Mouse (Mus musculus): ENCODE data around the gene Fbxo46. TPM values are rescaled to one million over a fixed set of nuclear protein-coding genes. Genes with fewer than 3 reads are reported as not detected.
"Not testable (repeated sequence)": the region's sequence is repeated elsewhere in the genome, so short reads cannot be mapped to it uniquely, and the experiment has no call there.

Fbxo46 gene
- 9.7 and 11.6 TPM in 2 replicates for polyA plus RNA-seq (2014; fragmentation: Nextera tagmentation; extraction: Ambion mirVana)

DNA sequence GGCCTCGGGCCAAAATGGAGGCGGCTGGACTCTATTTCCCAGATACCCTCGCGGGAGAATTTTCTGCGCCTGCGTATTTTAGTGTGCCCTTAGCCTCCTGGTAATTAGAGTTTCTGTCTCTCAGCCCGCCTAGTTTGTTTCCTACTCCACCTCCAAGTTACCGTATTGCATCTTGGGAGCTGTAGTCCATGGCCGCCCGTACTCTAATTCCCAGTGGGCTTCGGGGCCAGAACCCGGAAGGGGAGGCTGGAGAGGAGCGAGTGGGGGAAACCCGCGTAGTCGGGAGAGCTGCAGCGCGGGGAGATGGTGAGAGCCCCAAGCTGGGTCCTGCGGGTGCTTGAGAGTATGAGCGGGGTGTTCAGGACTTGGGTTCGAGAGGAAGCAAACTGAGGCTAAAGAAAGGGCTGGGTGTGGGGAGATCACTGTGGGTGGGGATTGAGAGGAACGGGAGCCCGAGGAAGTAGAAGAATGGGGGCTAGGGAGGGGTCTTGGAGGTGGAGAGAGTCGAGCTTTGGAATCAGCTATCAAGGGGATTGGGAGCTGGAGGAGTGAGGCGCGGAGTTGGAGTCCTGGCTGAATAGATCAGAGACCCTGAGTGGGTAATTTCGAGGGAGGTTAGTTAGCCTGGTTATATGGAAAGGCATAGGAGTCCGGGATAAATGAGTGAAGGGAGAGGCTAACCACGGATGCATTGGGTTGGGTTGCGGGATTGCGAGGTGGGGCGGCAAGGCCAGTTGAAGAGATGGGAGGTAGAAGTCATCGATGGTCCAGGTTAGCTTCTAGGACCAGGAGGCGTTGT is at the start of gene Fbxo46:
Gene Fbxo46, plus strand, starts transcription at position 229 of the 799 bp plus-strand sequence.
- H3K27me3 ChIP-seq (ENCODE audit: insufficient read depth, low read length) = no peaks in the 10 kb centered on the region
- H3K4me2 ChIP-seq = peak within 1 kb of the TSS; percentile 91
- H3K9ac ChIP-seq = peak within 1 kb of the TSS; percentile 63
- peak; percentile 99 for DNase-seq
- peaks cover 8% of the 10 kb centered on the region for H3K9me3 ChIP-seq (ENCODE audit: low read depth, low read length)
- WGBS = 2% methylated on average over 34 of the region's 34 CpGs
- peaks cover 12% of the 10 kb centered on the region; the same call in 1 of the 2 replicates for H3K4me1 ChIP-seq (ENCODE audit: insufficient read depth)
- H3K36me3 ChIP-seq (ENCODE audit: insufficient read depth) = no peaks in the 10 kb centered on the region
- peak within 1 kb of the TSS; percentile 67 for H3K4me3 ChIP-seq (ENCODE audit: low read depth, low read length)
- H3K27ac ChIP-seq (ENCODE audit: low read depth) = no peak within 1 kb of the TSS
- TF ChIP-seq CTCF (IDR thresholded peaks at IDR 0.05; ENCODE audit: low read depth) = no peak
- peak; percentile 97 for ATAC-seq (ENCODE audit: insufficient read depth)

DNA sequence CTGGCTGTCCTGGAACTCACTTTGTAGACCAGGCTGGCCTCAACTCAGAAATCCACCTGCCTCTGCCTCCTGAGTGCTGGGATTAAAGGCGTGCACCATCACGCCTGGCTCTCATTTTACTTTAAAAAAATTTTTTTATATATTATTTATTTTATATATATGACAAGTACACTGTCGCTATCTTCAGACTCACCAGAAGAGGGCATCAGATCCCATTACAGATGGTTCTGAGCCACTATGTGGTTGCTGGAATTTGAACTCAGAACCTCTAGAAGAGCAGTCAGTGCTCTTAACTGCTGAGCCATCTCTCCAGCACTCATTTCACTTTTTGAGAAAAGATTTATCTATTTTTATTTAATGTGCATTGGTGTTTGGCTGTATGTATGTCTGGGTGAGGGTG is 48.6 kb upstream of the Fbxo46 start:
- H3K27ac ChIP-seq (ENCODE audit: low read depth); H3K4me1 ChIP-seq (ENCODE audit: insufficient read depth); H3K9me3 ChIP-seq (ENCODE audit: low read depth, low read length); DNase-seq; H3K4me3 ChIP-seq (ENCODE audit: low read depth, low read length); H3K9ac ChIP-seq; ATAC-seq (ENCODE audit: insufficient read depth); H3K36me3 ChIP-seq (ENCODE audit: insufficient read depth); H3K4me2 ChIP-seq: not testable (repeated sequence)
- H3K27me3 ChIP-seq (ENCODE audit: insufficient read depth, low read length) = peaks cover 15% of the 10 kb centered on the region
- peak; percentile 28; the same call in 1 of the 2 replicates for TF ChIP-seq CTCF (IDR thresholded peaks at IDR 0.05; ENCODE audit: low read depth)
- WGBS = 45% methylated on average over 3 of the region's 3 CpGs

DNA sequence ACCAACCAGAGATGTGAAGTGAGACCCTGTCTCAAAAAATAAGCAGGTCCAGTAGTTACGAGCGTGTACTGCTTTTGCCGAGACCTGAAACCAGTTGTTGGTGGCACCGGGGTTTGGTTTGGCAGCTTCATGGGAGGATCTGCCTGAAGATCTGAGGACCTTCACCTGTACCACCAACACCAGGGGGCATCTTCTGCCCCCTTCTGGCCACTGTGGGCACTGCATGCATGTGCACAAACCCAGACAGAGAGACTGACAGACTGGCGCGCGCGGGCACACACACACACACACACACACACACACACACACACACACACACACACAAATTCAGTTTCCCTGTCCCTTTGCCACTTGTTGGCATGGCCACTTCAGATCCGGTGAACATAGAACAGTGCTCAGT is 46.2 kb upstream of the Fbxo46 start:
- no peak overlapping the region for H3K27ac ChIP-seq (ENCODE audit: low read depth)
- peak; percentile 70 for TF ChIP-seq CTCF (IDR thresholded peaks at IDR 0.05; ENCODE audit: low read depth)
- no peak overlapping the region for H3K4me2 ChIP-seq
- H3K4me1 ChIP-seq (ENCODE audit: insufficient read depth) = peaks cover 7% of the 10 kb centered on the region
- ATAC-seq (ENCODE audit: insufficient read depth) (no peak), DNase-seq (peak; percentile 37)
- H3K9ac ChIP-seq = no peak overlapping the region
- no peaks in the 10 kb centered on the region for H3K9me3 ChIP-seq (ENCODE audit: low read depth, low read length)
- 76% methylated on average over 9 of the region's 9 CpGs for WGBS
- no peaks in the 10 kb centered on the region for H3K27me3 ChIP-seq (ENCODE audit: insufficient read depth, low read length)
- peaks cover 8% of the 10 kb centered on the region for H3K36me3 ChIP-seq (ENCODE audit: insufficient read depth)
- no peak overlapping the region for H3K4me3 ChIP-seq (ENCODE audit: low read depth, low read length)

DNA sequence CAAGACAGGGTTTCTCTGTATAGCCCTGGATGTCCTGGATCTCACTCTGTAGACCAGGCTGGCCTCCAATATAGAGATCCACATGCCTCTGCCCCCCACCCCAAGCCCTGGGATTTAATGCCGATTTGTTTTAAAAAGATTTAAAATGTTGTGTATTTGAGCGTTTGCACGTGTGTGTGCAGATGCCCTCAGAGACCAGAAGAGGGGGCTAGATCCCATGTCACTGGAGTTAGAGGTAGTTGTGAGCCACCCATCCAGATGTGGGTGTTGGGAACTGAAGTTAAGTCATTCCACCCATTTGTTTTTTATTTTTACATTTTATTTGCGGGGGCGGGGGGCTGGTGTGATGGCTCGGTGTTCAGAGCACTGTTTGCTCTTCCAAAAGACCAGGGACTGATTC is 45.2 kb upstream of the Fbxo46 start:
- H3K36me3 ChIP-seq (ENCODE audit: insufficient read depth) = peaks cover 18% of the 10 kb centered on the region
- no peak overlapping the region for H3K9ac ChIP-seq
- H3K4me2 ChIP-seq = no peak overlapping the region
- no peak overlapping the region for H3K4me3 ChIP-seq (ENCODE audit: low read depth, low read length)
- ATAC-seq (ENCODE audit: insufficient read depth) = no peak
- H3K27ac ChIP-seq (ENCODE audit: low read depth) = no peak overlapping the region
- no peaks in the 10 kb centered on the region for H3K27me3 ChIP-seq (ENCODE audit: insufficient read depth, low read length)
- DNase-seq = no peak
- WGBS = 96% methylated on average over 6 of the region's 6 CpGs
- TF ChIP-seq CTCF (IDR thresholded peaks at IDR 0.05; ENCODE audit: low read depth) = peak; percentile 14; the same call in 1 of the 2 replicates
- H3K4me1 ChIP-seq (ENCODE audit: insufficient read depth) = peaks cover 7% of the 10 kb centered on the region
- H3K9me3 ChIP-seq (ENCODE audit: low read depth, low read length) = no peaks in the 10 kb centered on the region

DNA sequence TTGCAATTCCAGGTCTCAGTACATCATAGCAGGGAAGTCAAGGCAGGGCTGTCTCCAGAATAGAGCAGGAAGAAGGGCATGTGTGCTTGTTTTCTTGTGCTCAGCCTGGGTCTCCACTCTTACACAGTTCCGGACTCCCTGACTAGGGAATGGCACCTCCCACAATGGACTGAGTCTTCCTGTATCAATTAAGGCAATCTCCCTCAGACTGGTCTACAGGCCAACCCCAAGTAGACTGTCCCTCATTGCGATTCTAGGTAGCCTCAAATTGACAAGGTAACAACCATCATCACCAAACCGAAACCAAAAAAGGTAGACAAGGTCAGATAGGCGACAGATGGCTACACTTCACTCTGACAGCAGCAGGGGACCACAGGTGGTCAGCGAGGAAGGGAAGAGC is 44.4 kb upstream of the Fbxo46 start:
- Histone ChIP-seq H3K4me3 (ENCODE audit: low read depth, low read length) (peak overlapping the region; percentile 92), H3K27ac (ENCODE audit: low read depth) (no peak overlapping the region), H3K36me3 (ENCODE audit: insufficient read depth) (peaks cover 25% of the 10 kb centered on the region), H3K4me1 (ENCODE audit: insufficient read depth) (peaks cover 7% of the 10 kb centered on the region), H3K27me3 (ENCODE audit: insufficient read depth, low read length) (no peaks in the 10 kb centered on the region), H3K4me2 (peak overlapping the region; percentile 96), H3K9ac (no peak overlapping the region), H3K9me3 (ENCODE audit: low read depth, low read length) (no peaks in the 10 kb centered on the region)
- TF ChIP-seq CTCF (IDR thresholded peaks at IDR 0.05; ENCODE audit: low read depth) = no peak
- no peak for DNase-seq
- ATAC-seq (ENCODE audit: insufficient read depth) = no peak
- WGBS = 50% methylated on average over 5 of the region's 5 CpGs

DNA sequence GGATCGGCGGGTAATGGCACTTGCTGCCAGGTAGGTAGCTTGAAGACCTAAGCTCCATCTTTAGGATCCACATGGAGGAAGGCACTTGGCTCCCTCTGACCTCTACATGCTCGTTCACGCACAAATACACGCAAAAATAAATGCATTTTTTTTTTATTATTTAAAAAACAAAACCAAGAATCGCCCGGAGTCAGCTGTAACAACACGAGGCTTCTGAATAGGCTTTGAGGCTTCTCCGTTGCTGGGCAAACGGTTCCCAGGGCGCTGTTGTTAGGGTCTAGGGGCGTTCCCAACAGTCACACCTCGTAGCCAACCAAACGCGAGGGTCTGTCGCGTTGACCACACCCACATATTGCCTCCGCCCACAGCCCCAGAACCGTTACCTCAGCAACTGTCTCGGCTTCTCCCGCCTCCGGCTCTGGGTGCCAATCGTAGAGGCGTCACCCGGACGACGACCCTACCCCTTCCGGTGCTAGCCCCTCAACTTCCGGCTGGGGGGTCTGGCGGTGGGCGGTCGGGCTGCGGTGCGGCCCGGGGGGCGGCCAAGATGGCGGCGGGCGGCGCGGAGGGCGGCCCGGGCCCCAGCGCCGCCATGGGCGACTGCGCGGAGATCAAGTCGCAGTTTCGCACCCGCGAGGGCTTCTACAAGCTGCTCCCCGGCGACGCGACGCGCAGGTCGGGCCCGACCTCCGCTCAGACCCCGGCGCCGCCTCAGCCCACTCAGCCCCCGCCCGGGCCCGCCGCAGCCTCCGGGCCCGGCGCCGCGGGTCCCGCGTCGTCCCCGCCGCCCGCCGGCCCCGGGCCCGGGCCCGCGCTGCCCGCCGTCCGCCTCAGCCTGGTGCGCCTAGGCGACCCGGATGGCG is 43.7 kb upstream of the Fbxo46 start, which contains the start of gene Dmwd:
Gene Dmwd, plus strand, starts transcription at position 505 of the 863 bp plus-strand sequence.
- H3K9ac ChIP-seq = peak within 1 kb of the TSS; percentile 98
- WGBS = under 1% methylated on average over 89 of the region's 91 CpGs

More for the DNA sequence above, 43.7 kb upstream of the Fbxo46 start, which contains the start of gene Dmwd:
- no peak for TF ChIP-seq CTCF (IDR thresholded peaks at IDR 0.05; ENCODE audit: low read depth)
- H3K4me3 ChIP-seq (ENCODE audit: low read depth, low read length) = peak within 1 kb of the TSS; percentile 92
- peak within 1 kb of the TSS; percentile 96 for H3K4me2 ChIP-seq
- H3K27ac ChIP-seq (ENCODE audit: low read depth) = peak within 1 kb of the TSS; percentile 86
- ATAC-seq (ENCODE audit: insufficient read depth) = peak; percentile 99
- H3K27me3 ChIP-seq (ENCODE audit: insufficient read depth, low read length) = no peaks in the 10 kb centered on the region
- H3K9me3 ChIP-seq (ENCODE audit: low read depth, low read length) = no peaks in the 10 kb centered on the region
- peaks cover 32% of the 10 kb centered on the region for H3K36me3 ChIP-seq (ENCODE audit: insufficient read depth)
- peak; percentile 99 for DNase-seq
- H3K4me1 ChIP-seq (ENCODE audit: insufficient read depth) = peaks cover 7% of the 10 kb centered on the region

Measured in lung, embryonic 14.5 days (tissue).